Mouse (Mus musculus) midbrain, embryonic 11.5 days (tissue): Measurements from ENCODE around the gene Bpifb3. TPM values are rescaled to one million over a fixed set of nuclear protein-coding genes. Genes with fewer than 3 reads are reported as not detected.

Experiments used
- ATAC-seq: fragments of 200-750 bp; cut with Nextera tagmentation; 2 replicates; pipeline ENCODE4 v1.8.0; 2017; ENCODE audit warnings: moderate TSS enrichment, moderate library complexity; ENCODE audit not compliant: low FRiP score
- DNase-seq: peaks from one replicate; pipeline ENCODE4 v3.0.0; 2015; ENCODE audit warnings: low spot score; ENCODE audit errors: missing footprints
- H3K27ac ChIP-seq: fragments of 300-500 bp; sonication (generic); 2 replicates; pipeline ENCODE4 v1.5.1; 2014; ENCODE audit warnings: low read depth, low read length
- H3K27me3 ChIP-seq: fragments of 300-500 bp; sonication (generic); 2 replicates; pipeline ENCODE4 v1.6.1; 2014; ENCODE audit warnings: mild to moderate bottlenecking, low read length, moderate library complexity, mixed read lengths; ENCODE audit not compliant: control insufficient read depth, insufficient read depth
- H3K36me3 ChIP-seq: fragments of 300-500 bp; sonication (generic); 2 replicates; pipeline ENCODE4 v1.6.1; 2014; ENCODE audit warnings: mild to moderate bottlenecking, low read length, moderate library complexity, mixed read lengths; ENCODE audit not compliant: control insufficient read depth, insufficient read depth
- H3K4me1 ChIP-seq: fragments of 300-500 bp; sonication (generic); 2 replicates; pipeline ENCODE4 v1.6.1; 2014; ENCODE audit warnings: low read length; ENCODE audit not compliant: control insufficient read depth, insufficient read depth
- H3K4me2 ChIP-seq: fragments of 300-500 bp; sonication (generic); 2 replicates; pipeline ENCODE4 v1.6.1; 2014; ENCODE audit warnings: mild to moderate bottlenecking, moderate library complexity
- H3K4me3 ChIP-seq: fragments of 300-500 bp; sonication (generic); 2 replicates; pipeline ENCODE4 v1.5.1; 2014; ENCODE audit warnings: low read depth, low read length
- H3K9ac ChIP-seq: fragments of 300-500 bp; sonication (generic); 2 replicates; pipeline ENCODE4 v1.6.1; 2014; ENCODE audit warnings: low read length
- H3K9me3 ChIP-seq: fragments of 300-500 bp; sonication (generic); 2 replicates; pipeline ENCODE4 v1.6.1; 2016; ENCODE audit warnings: low read length; ENCODE audit not compliant: control insufficient read depth
- WGBS: fragments of 180-500 bp; shearing (Covaris S2); extraction: QIAGEN DNeasy Blood & Tissue Kit; methylation state at CpG from one replicate; pipeline ENCODE4 v1.1.7; 2014; 5-methylcytosine and 5-hydroxymethylcytosine counted together
- polyA plus RNA-seq: library from polyadenylated mRNA; unstranded; fragments of >200 nt; fragmentation: Nextera tagmentation; extraction: Ambion mirVana; gene quantifications from 2 replicates; pipeline ENCODE4 v1.2.1, GENCODE M21; 2014

Bpifb3 gene
- polyA plus RNA-seq, 1 experiment from 2014 or later, result not detected

- no peak overlapping the region for H3K4me3 ChIP-seq
- no peak overlapping the region for H3K9ac ChIP-seq
- H3K4me1 ChIP-seq, result no peaks in the 10 kb centered on the region
- H3K27ac ChIP-seq, result no peak overlapping the region
- H3K4me2 ChIP-seq, result no peak overlapping the region
- DNase-seq, result no peak
- no peak for ATAC-seq
- H3K27me3 ChIP-seq, result no peaks in the 10 kb centered on the region
- H3K9me3 ChIP-seq, result no peaks in the 10 kb centered on the region
- 68% methylated on average over 4 of the region's 4 CpGs for WGBS
- no peaks in the 10 kb centered on the region for H3K36me3 ChIP-seq
Observed at GRCm38 (mm10) chr2:153962821-153963331, 44.8 kb downstream of the Bpifb3 start.

- Histone ChIP-seq H3K36me3 (no peaks in the 10 kb centered on the region), H3K9me3 (no peaks in the 10 kb centered on the region), H3K27me3 (no peaks in the 10 kb centered on the region), H3K27ac (no peak overlapping the region), H3K4me1 (no peaks in the 10 kb centered on the region), H3K4me2 (no peak overlapping the region), H3K4me3 (no peak overlapping the region), H3K9ac (no peak overlapping the region)
- no peak for ATAC-seq
- no peak for DNase-seq
- WGBS, result 89% methylated on average over 1 of the region's 1 CpGs
Observed at GRCm38 (mm10) chr2:153963334-153963733, 45.3 kb downstream of the Bpifb3 start.

GRCm38 (mm10) chr2:153970221-153970620, 52.2 kb downstream of the Bpifb3 start:
- ATAC-seq (no peak), DNase-seq (no peak)
- WGBS, result 71% methylated on average over 5 of the region's 5 CpGs

DNA sequence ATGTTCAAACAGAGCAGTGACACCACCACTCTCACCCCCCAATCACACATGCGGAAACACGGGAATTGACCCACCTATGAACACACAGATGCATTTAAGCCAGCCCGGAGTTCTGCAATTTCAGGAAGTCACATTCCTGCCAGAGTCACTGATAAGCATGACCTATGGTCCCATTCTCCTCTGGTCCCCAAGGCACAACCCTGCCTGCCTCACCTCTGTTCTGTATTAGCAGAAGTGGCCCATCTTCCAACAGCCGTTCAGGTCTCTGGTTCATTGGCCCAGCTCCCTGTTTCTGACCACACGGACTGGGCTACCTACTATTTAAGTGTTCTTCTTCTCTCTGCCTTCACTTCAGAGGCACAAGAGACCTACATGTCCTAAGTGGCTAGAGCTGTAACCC, 56.6 kb downstream of the Bpifb3 start, which contains the start of gene Bpifa6:
Bpifa6 (plus strand) TSS at position 364 of the 400 bp plus-strand sequence.
- WGBS, result 95% methylated on average over 5 of the region's 5 CpGs
- no peak for DNase-seq
- no peak within 1 kb of the TSS for H3K27ac ChIP-seq

More at GRCm38 (mm10) chr2:153970221-153970620, 52.2 kb downstream of the Bpifb3 start:
- no peak overlapping the region for H3K9ac ChIP-seq
- no peak overlapping the region for H3K4me2 ChIP-seq
- H3K27ac ChIP-seq, result no peak overlapping the region
- H3K9me3 ChIP-seq, result no peaks in the 10 kb centered on the region
- no peaks in the 10 kb centered on the region for H3K4me1 ChIP-seq
- H3K36me3 ChIP-seq, result no peaks in the 10 kb centered on the region
- no peaks in the 10 kb centered on the region for H3K27me3 ChIP-seq
- no peak overlapping the region for H3K4me3 ChIP-seq

More for the DNA sequence above, 56.6 kb downstream of the Bpifb3 start, which contains the start of gene Bpifa6:
- no peak for ATAC-seq
- no peak within 1 kb of the TSS for H3K4me2 ChIP-seq
- no peaks in the 10 kb centered on the region for H3K27me3 ChIP-seq
- H3K36me3 ChIP-seq, result no peaks in the 10 kb centered on the region
- H3K4me1 ChIP-seq, result no peaks in the 10 kb centered on the region
- no peaks in the 10 kb centered on the region for H3K9me3 ChIP-seq
- H3K4me3 ChIP-seq, result no peak within 1 kb of the TSS
- no peak within 1 kb of the TSS for H3K9ac ChIP-seq

Other genes with a start within 250 kb of the Bpifb3 start
- 0.07 TPM in 1 of 2 replicates, not detected in the other for gene Dnmt3c, start 221.6 kb upstream of the Bpifb3 start, polyA plus RNA-seq
- gene Mapre1, start 177.0 kb upstream of the Bpifb3 start, polyA plus RNA-seq, result 394 and 463 TPM in 2 replicates
- 0.12 TPM in 1 of 2 replicates, not detected in the other for gene Efcab8, start 138.3 kb upstream of the Bpifb3 start, polyA plus RNA-seq
- not detected in 2 replicates for gene Sun5, start 47.1 kb upstream of the Bpifb3 start, polyA plus RNA-seq
- gene Bpifb2, start 43.2 kb upstream of the Bpifb3 start, polyA plus RNA-seq, result not detected in 2 replicates
- not detected in 2 replicates for gene Bpifb6, start 17.8 kb upstream of the Bpifb3 start, polyA plus RNA-seq
- gene Bpifb4, start 20.0 kb downstream of the Bpifb3 start, polyA plus RNA-seq, result 0.18 TPM in 1 of 2 replicates, not detected in the other
- not detected in 2 replicates for gene Bpifa6, start 56.7 kb downstream of the Bpifb3 start, polyA plus RNA-seq
- gene Bpifa2, start 90.0 kb downstream of the Bpifb3 start, polyA plus RNA-seq, result not detected in 2 replicates
- gene Bpifa3, start 212.1 kb downstream of the Bpifb3 start, polyA plus RNA-seq, result not detected in 2 replicates
- not detected in 2 replicates for gene Bpifa1, start 224.7 kb downstream of the Bpifb3 start, polyA plus RNA-seq
- not detected in 2 replicates for gene Bpifa5, start 244.4 kb downstream of the Bpifb3 start, polyA plus RNA-seq